In genomic region chr17:25792615-25793014, GRCm38 (mm10) we compare ENCODE assay signal across 8 mouse cellular contexts. TPM values are rescaled to one million over a fixed set of nuclear protein-coding genes. Genes with fewer than 3 reads are reported as not detected.
A peak's percentile ranks its signal among the peaks of the same experiment; 100 is the strongest.
DNase-seq lines count a peak whose midpoint lies in the region; TF ChIP-seq lines count a peak whose summit lies in the region.

Gene Fam173a, minus strand, starts transcription at chr17:25792901.

- no peak for TF ChIP-seq POLR2A in cortical plate, adult 2 months (IDR thresholded peaks at IDR 0.05; ENCODE audit: extremely low read depth, insufficient read depth, low read length)

- no peaks in the 10 kb centered on the region for H3K9me3 ChIP-seq in megakaryocyte, embryonic 14.5 days

- peaks cover 5% of the 10 kb centered on the region for H3K4me1 ChIP-seq in cortical plate, adult 2 months (ENCODE audit: control insufficient read depth, insufficient read depth, low read length)
- peaks cover 70% of the 10 kb centered on the region for H3K4me1 ChIP-seq in megakaryocyte, embryonic 14.5 days

- DNase-seq in T-cell, adult 2 months (ENCODE audit: low spot score) = peak; percentile 83
- peak; percentile 76 for DNase-seq in gastrocnemius, postnatal 25 days
- peak; percentile 88 for DNase-seq in induced T-regulatory cell, adult 2 months (ENCODE audit: low read depth)
- DNase-seq in left cerebral cortex, postnatal 14 days (ENCODE audit: low spot score in 2 of 2) = peak; percentile 80
- DNase-seq in right cerebral cortex, postnatal 10 days (ENCODE audit: low spot score in 2 of 2) = peak; percentile 89 to 93
- peak; percentile 78 to 79 for DNase-seq in urinary bladder, postnatal 4 days (ENCODE audit: low spot score in 2 of 2)

- H3K27ac ChIP-seq in cortical plate, adult 2 months (ENCODE audit: insufficient read depth, low read length) = peak within 1 kb of the TSS; percentile 74

- peaks cover 20% of the 10 kb centered on the region for H3K27me3 ChIP-seq in megakaryocyte, embryonic 14.5 days (replicated peaks)

- H3K4me3 ChIP-seq in cortical plate, adult 2 months (ENCODE audit: insufficient read depth, low read length) = peak within 1 kb of the TSS; percentile 75
- H3K4me3 ChIP-seq in megakaryocyte, embryonic 14.5 days (replicated peaks) = peak within 1 kb of the TSS; percentile 95

- intact Hi-C loops in left cerebral cortex, postnatal 14 days (cut with DNase I) = loop anchor here (10.0 kb wide), 1 partner anchor 228 kb away; no protein-coding TSS in a partner anchor

- H3K36me3 ChIP-seq in megakaryocyte, embryonic 14.5 days (replicated peaks; ENCODE audit: low read length) = peaks cover 39% of the 10 kb centered on the region

- no peak for TF ChIP-seq CTCF in cortical plate, adult 2 months (IDR thresholded peaks at IDR 0.05; ENCODE audit: extremely low read depth, insufficient read depth, low read length)

RNA-seq across cellular contexts. Expression of gene Fam173a, which starts in this region (rescaled TPM):
- 152 and 159 TPM in 2 replicates for polyA plus RNA-seq in cortical plate, adult 2 months (2012; rRNA removed)
- 10 to 100 TPM; 35.0 to 38.5 TPM for total RNA-seq in gastrocnemius, postnatal 25 days (2021)
- total RNA-seq in left cerebral cortex, postnatal 14 days (2021) = 10 to 100 TPM; 82.7 to 87.4 TPM
- polyA plus RNA-seq in megakaryocyte, embryonic 14.5 days (2012; ENCODE audit: insufficient read depth, low replicate concordance) = 17.4 and 23.4 TPM in 2 replicates

Comparison
In these comparisons a context has a peak if more than half of its experiments do, and no peak if none do; other contexts are left out.
1. Peak in every context shown above with its lines: DNase-seq, H3K4me3 ChIP-seq and H3K27ac ChIP-seq.